Mouse (Mus musculus) spleen, adult 2 months (tissue): ENCODE measurements around the gene Gins2. TPM values are rescaled to one million over a fixed set of nuclear protein-coding genes. Genes with fewer than 3 reads are reported as not detected.

ENCODE experiments used
- DNase-seq, 2 experiments: peaks; one replicate each; pipeline versions ENCODE4 v3.0.0 to v3.0.0-alpha.2; 2012 to 2021; ENCODE audit warnings: low spot score in 2 of 2, low read depth in 1 of 2
- H3K27ac ChIP-seq: fragments of 200-500 bp; 2 replicates; pipeline ENCODE4 v1.5.1; 2012; ENCODE audit warnings: low read length, inconsistent platforms; ENCODE audit not compliant: insufficient read depth
- H3K27me3 ChIP-seq: fragments of 200-500 bp; 2 replicates; pipeline ENCODE4 v1.6.1; 2012; ENCODE audit warnings: mild to moderate bottlenecking, moderate library complexity, low read length, inconsistent platforms; ENCODE audit not compliant: control insufficient read depth, insufficient read depth
- H3K36me3 ChIP-seq: fragments of 200-500 bp; 2 replicates; pipeline ENCODE4 v1.6.1; 2012; ENCODE audit warnings: mild to moderate bottlenecking, low read length, inconsistent platforms; ENCODE audit not compliant: control insufficient read depth, insufficient read depth
- H3K4me1 ChIP-seq: fragments of 200-500 bp; 2 replicates; pipeline ENCODE4 v1.6.1; 2011; ENCODE audit warnings: inconsistent platforms; ENCODE audit not compliant: control insufficient read depth, insufficient read depth, insufficient read length
- H3K4me3 ChIP-seq: fragments of 200-500 bp; 2 replicates; pipeline ENCODE4 v1.5.1; 2011; ENCODE audit warnings: mild to moderate bottlenecking, inconsistent platforms; ENCODE audit not compliant: insufficient read depth, insufficient read length; ENCODE audit errors: extremely low read depth
- CTCF ChIP-seq: fragments of 200-500 bp; IDR thresholded peaks from 2 replicates; pipeline ENCODE4 v1.5.1; 2011; ENCODE audit warnings: mild to moderate bottlenecking, inconsistent platforms; ENCODE audit not compliant: insufficient read depth, insufficient read length, insufficient replicate concordance; ENCODE audit errors: extremely low read depth
- POLR2A ChIP-seq: fragments of 200-500 bp; IDR thresholded peaks from 2 replicates; pipeline ENCODE4 v1.6.1; 2011; ENCODE audit warnings: low read depth, low read length, inconsistent platforms
- WGBS: fragments of 180-500 bp; shearing (Covaris S2); methylation state at CpG from one replicate; pipeline ENCODE4 v1.1.7; 2018; 5-methylcytosine and 5-hydroxymethylcytosine counted together
- polyA plus RNA-seq: library from polyadenylated mRNA; depleted of rRNA; stranded (reverse); fragments of >200 nt; gene quantifications from 2 replicates; pipeline ENCODE4 v1.2.3, GENCODE M21; 2012

The Gins2 gene
- polyA plus RNA-seq, 1 experiment = 8.1 TPM

DNA sequence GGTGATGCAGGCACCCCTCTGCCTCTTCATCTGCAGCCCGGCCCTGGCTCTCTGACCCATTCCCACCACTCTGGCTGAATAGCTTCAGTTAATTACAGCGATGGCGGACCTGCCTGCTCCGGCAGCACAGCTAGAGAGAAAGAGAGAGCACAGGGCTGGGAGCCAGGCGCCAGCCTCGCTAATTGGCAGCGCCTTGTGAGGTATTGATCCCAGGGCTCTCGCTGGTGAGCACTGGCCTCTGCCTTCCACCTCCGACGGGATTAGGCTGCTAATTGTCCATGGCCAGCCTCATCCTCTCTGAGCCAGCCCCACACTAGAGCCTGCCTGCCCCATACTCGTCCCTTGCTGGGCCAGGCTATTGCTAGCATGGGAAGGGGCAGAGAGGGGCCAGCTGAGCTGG is 29.4 kb downstream of the Gins2 start:
- WGBS = 97% methylated on average over 11 of the region's 11 CpGs
- Histone ChIP-seq H3K4me3 (no peak overlapping the region), H3K27ac (no peak overlapping the region), H3K4me1 (peaks cover 23% of the 10 kb centered on the region; the same call in 1 of the 2 replicates), H3K36me3 (peaks cover 10% of the 10 kb centered on the region), H3K27me3 (no peaks in the 10 kb centered on the region)
- no peak for TF ChIP-seq POLR2A
- no peak for TF ChIP-seq CTCF
- no peak for DNase-seq

DNA sequence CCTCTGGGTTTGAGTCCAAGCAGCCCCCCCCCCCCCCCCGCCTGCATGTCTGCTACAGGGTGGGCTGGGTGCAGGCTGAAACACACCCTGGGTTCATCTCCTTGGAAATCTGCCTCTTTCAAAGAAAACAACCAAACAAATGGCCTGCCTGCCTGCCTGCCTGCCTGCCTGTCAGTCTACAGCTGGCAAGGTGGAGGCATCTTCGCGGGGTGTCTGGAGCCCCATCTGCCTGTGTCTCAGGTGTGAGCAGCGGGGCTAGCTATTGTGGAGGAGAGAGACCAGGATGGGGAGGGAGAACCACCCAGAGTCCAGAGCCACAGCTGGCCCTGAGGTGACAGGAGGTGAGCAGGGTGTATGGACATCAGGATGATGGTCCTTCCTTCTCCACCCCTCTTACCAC is 30.9 kb downstream of the Gins2 start:
- H3K36me3 ChIP-seq = peaks cover 21% of the 10 kb centered on the region
- no peak for DNase-seq
- peaks cover 10% of the 10 kb centered on the region; the same call in 1 of the 2 replicates for H3K4me1 ChIP-seq
- no peak for TF ChIP-seq CTCF
- no peak for TF ChIP-seq POLR2A
- H3K27me3 ChIP-seq = no peaks in the 10 kb centered on the region
- 83% methylated on average over 4 of the region's 4 CpGs for WGBS
- no peak overlapping the region for H3K27ac ChIP-seq
- no peak overlapping the region for H3K4me3 ChIP-seq

DNA sequence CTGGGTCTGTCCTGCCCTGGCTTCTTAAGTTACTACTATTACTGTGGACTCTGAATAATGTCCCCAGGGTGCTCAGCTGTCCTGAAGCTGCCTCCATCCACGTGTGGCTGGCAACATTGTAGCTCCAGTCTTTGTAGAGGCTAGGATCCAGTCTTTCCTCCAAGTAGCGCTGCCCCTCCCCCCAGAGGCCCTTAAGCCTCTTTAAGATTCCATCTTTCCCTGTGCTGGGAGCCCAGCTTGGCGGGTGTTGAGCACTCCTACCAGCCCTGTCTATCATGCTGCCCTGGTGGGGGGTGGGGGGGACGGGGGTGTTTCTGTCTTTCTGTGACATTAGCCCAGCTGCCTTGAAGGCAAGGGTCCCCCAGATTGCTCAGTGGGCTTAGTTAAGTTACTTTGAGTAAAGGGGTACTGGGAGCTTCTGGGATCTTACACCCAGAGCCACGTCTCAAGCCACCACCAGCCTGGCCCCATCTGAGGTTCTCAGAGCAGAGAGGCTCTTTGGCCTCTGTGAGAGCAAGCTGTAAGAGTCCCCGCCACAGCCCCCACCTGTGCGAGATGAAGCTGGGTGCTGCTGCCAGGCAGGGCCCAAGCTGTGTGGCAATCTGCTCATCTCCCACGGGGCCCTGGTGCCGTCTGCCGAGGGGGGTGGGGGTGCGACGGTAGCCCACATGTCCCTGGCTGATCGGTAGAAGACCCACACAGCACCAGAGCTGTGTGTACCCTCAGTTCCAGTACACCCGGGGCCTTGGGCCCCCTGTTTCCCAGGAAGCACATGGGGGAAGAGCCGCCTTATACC is 31.7 kb downstream of the Gins2 start:
- Histone ChIP-seq H3K27me3 (no peaks in the 10 kb centered on the region), H3K27ac (no peak overlapping the region), H3K4me1 (peaks cover 6% of the 10 kb centered on the region; the same call in 1 of the 2 replicates), H3K4me3 (no peak overlapping the region), H3K36me3 (peaks cover 20% of the 10 kb centered on the region)
- WGBS = 58% methylated on average over 15 of the region's 15 CpGs
- DNase-seq = no peak
- TF ChIP-seq CTCF (no peak), POLR2A (no peak)

DNA sequence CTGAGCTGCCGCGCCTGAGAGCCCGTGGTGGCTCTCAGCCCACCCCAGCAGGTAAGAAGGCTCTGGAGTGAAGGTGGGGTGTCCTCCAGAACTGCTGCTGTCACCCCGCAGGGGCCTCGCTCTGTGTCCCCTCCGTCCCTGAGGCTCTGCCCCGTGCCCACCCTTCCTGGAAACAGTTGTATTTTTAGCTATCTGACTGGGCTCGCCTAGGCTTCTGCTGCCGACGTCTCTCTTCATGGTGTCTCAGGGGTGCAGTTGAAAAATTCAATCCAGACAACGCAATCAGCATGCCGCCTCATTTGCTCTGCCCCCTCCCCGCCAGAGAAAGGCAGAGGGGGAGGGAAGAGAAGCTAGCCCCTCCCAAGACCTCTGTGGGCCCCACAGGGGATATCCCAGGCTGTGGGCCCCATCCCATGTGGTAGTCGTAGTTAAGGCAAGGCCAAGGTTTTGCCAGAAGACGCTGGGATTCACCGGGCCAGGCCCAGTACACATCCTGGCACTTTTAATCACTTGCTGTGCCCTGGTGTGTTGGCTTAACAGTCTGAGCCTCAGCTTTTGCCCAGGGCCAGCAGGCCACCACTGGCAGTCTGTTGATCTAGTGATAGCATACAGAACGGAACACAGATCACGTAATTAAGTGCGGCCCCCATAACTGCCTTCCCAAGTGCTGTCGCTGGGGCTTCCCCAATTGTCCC is 32.8 kb downstream of the Gins2 start:
- DNase-seq = no peak
- TF ChIP-seq CTCF (no peak), POLR2A (no peak)
- H3K27ac ChIP-seq = no peak overlapping the region
- no peaks in the 10 kb centered on the region for H3K27me3 ChIP-seq
- WGBS = 70% methylated on average over 20 of the region's 20 CpGs
- no peak overlapping the region for H3K4me3 ChIP-seq
- peaks cover 20% of the 10 kb centered on the region for H3K36me3 ChIP-seq
- peaks cover 7% of the 10 kb centered on the region; the same call in 1 of the 2 replicates for H3K4me1 ChIP-seq

DNA sequence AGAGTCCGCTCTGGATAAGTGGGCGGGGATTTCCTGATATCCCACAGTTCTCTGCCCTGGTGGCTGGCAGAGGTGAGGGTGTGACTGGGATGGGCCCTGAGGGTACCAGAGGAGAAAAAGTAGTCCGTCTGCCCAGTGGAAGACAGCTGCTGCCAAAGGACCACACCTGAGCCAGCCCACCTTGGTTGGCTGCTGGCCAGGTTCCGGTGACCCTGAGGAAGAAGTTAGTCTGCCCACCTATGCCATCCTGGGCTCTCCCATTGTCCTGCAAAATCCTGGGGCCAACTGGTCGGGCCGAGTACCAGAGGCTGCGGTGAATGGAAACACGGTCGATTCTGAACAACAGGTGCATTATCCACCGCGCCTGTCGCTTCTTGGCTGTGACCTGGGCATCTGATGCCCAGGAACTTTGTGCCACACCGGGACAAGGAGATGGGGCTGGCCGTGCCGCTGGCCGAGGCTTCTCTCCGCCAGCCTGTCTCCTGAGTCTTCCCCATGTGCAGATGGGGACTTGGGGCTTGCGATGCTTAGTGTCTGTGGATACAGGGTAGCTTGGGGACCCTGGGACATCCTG is 34.6 kb downstream of the Gins2 start:
- peaks cover 20% of the 10 kb centered on the region for H3K36me3 ChIP-seq
- 98% methylated on average over 18 of the region's 18 CpGs for WGBS
- no peak for DNase-seq

DNA sequence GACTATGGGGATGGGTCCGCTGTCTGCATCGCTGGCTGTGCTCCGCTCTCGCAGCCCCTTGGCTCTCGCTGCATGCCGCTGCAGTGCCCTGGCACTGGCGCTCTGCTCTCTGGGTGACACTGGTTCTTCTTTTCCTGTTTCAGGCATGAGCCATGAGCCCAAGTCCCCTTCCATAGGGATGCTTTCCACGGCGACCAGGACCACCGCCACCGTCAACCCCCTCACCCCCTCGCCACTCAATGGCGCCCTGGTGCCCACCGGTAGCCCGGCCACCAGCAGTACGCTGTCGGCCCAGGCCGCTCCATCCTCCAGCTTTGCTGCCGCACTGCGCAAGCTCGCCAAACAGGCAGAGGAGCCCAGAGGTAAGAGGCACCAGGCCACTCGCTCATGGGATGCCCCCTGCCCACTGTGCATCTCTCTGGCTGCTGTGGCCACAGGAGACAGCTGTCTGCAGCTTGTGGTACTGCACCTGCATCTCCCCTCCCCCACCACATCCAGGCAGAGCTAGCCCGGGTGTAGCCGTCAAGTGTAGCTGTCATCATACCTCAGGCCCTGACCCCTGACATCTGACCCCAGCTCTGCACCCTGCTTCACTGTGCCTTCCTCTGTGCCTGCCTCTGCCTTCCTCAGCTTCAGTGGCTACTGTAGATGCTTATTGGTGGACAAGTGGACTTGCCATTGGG is 35.5 kb downstream of the Gins2 start:
- H3K27me3 ChIP-seq = no peaks in the 10 kb centered on the region
- H3K27ac ChIP-seq = no peak overlapping the region
- WGBS = 87% methylated on average over 24 of the region's 24 CpGs
- H3K4me3 ChIP-seq = no peak overlapping the region
- H3K4me1 ChIP-seq = peaks cover 7% of the 10 kb centered on the region; the same call in 1 of the 2 replicates
- H3K36me3 ChIP-seq = peaks cover 18% of the 10 kb centered on the region
- TF ChIP-seq CTCF (no peak), POLR2A (no peak)
- no peak for DNase-seq

More for the DNA sequence above, 34.6 kb downstream of the Gins2 start:
- H3K27me3 ChIP-seq = no peaks in the 10 kb centered on the region
- H3K4me3 ChIP-seq = no peak overlapping the region
- H3K27ac ChIP-seq = no peak overlapping the region
- H3K4me1 ChIP-seq = peaks cover 7% of the 10 kb centered on the region; the same call in 1 of the 2 replicates
- TF ChIP-seq CTCF (no peak), POLR2A (no peak)
